Mouse (Mus musculus): ENCODE measurements around the gene Alpk1. TPM values are rescaled to one million over a fixed set of nuclear protein-coding genes. Genes with fewer than 3 reads are reported as not detected.

Gene Alpk1
- 1.6 and 2.2 TPM in 2 replicates for polyA plus RNA-seq (2016; fragmentation: Nextera tagmentation; extraction: Ambion mirVana)

GRCm38 (mm10) chr3:127780021-127780644, at the start of gene Alpk1:
Alpk1 (minus strand) TSS chr3:127780527.
- Histone ChIP-seq H3K27me3 (0 out of 2 replicates have a peak, but pooled peaks cover 10% of the 10 kb centered on the region), H3K4me2 (peak within 1 kb of the TSS; percentile 53), H3K9ac (no peak within 1 kb of the TSS), H3K36me3 (replicated peaks) (no peaks in the 10 kb centered on the region), H3K4me1 (no peaks in the 10 kb centered on the region), H3K27ac (no peak within 1 kb of the TSS), H3K9me3 (no peaks in the 10 kb centered on the region), H3K4me3 (replicated peaks) (peak within 1 kb of the TSS; percentile 36)
- peak; percentile 51; the same call in 1 of the 2 replicates for ATAC-seq (ENCODE audit: low FRiP score)
- 3% methylated on average over 24 of the region's 24 CpGs for WGBS

DNA sequence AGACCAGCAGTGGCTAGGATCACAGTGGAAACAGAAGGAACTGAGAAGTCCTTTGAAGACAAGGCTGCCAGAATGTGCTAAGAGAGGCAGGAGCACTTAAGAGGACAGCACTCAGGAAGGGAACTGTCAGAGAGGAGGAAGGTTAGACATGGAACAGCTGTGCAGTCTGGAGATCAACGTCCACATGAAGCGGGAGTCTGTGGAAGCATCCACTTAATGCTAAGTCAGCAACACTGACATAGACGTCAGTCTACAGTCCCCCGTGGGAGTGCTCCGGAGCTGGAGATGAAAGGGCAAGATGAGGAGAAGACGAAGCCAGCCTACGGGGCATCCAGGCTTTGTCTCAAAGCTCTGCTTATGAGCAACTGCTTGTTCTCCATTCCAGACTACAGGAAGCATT, 46.8 kb upstream of the Alpk1 start:
- no peak overlapping the region for H3K4me2 ChIP-seq
- peak overlapping the region; percentile 21 for H3K27ac ChIP-seq
- no peaks in the 10 kb centered on the region for H3K27me3 ChIP-seq
- H3K9me3 ChIP-seq: no peaks in the 10 kb centered on the region
- ATAC-seq (ENCODE audit: low FRiP score): no peak
- no peak overlapping the region for H3K9ac ChIP-seq
- H3K4me1 ChIP-seq: peaks cover 19% of the 10 kb centered on the region
- 59% methylated on average over 7 of the region's 7 CpGs for WGBS
- no peak overlapping the region for H3K4me3 ChIP-seq (replicated peaks)
- peaks cover 8% of the 10 kb centered on the region for H3K36me3 ChIP-seq (replicated peaks)

GRCm38 (mm10) chr3:127826503-127826902, 46.2 kb upstream of the Alpk1 start:
- H3K4me1 ChIP-seq: peaks cover 19% of the 10 kb centered on the region

GRCm38 (mm10) chr3:127823886-127824863, 43.8 kb upstream of the Alpk1 start:
- Histone ChIP-seq H3K4me3 (replicated peaks) (no peak overlapping the region), H3K9me3 (no peaks in the 10 kb centered on the region), H3K4me2 (no peak overlapping the region), H3K27me3 (no peaks in the 10 kb centered on the region), H3K4me1 (peaks cover 19% of the 10 kb centered on the region), H3K36me3 (replicated peaks) (peaks cover 22% of the 10 kb centered on the region), H3K27ac (no peak overlapping the region), H3K9ac (no peak overlapping the region)
- WGBS: 78% methylated on average over 17 of the region's 17 CpGs
- ATAC-seq (ENCODE audit: low FRiP score): no peak

More at GRCm38 (mm10) chr3:127826503-127826902, 46.2 kb upstream of the Alpk1 start:
- no peak for ATAC-seq (ENCODE audit: low FRiP score)
- no peaks in the 10 kb centered on the region for H3K27me3 ChIP-seq
- peaks cover 11% of the 10 kb centered on the region for H3K36me3 ChIP-seq (replicated peaks)
- no peak overlapping the region for H3K4me3 ChIP-seq (replicated peaks)
- no peak overlapping the region for H3K9ac ChIP-seq
- 79% methylated on average over 7 of the region's 7 CpGs for WGBS
- H3K27ac ChIP-seq: no peak overlapping the region
- H3K4me2 ChIP-seq: no peak overlapping the region
- H3K9me3 ChIP-seq: no peaks in the 10 kb centered on the region

GRCm38 (mm10) chr3:127821209-127821608, 40.9 kb upstream of the Alpk1 start:
- no peaks in the 10 kb centered on the region for H3K27me3 ChIP-seq
- 86% methylated on average over 5 of the region's 5 CpGs for WGBS
- H3K36me3 ChIP-seq (replicated peaks): peaks cover 24% of the 10 kb centered on the region
- no peak overlapping the region for H3K4me3 ChIP-seq (replicated peaks)
- H3K9me3 ChIP-seq: no peaks in the 10 kb centered on the region
- no peak overlapping the region for H3K27ac ChIP-seq
- no peak overlapping the region for H3K9ac ChIP-seq
- ATAC-seq (ENCODE audit: low FRiP score): no peak
- H3K4me1 ChIP-seq: peaks cover 7% of the 10 kb centered on the region
- no peak overlapping the region for H3K4me2 ChIP-seq

DNA sequence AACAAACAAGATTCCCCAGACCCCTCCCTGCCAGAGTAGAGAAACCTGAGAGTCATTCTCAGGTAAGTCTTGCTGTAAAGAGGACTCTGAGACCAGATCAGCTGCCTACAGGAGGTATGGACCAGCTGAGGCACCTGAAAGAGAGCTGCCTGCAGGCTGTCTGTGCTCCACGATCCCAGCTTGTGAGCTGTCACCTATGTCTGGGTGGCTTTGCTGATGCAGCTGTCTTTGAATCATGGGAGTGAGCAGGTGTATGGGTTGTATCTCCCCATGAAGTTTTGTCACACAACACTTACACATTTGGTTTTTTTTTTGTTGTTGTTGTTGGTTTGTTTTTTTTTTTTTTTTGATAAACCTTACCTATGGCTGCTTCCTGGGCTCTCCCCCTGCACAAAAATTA, 40.1 kb upstream of the Alpk1 start:
- 96% methylated on average over 1 of the region's 1 CpGs for WGBS
- peaks cover 24% of the 10 kb centered on the region for H3K36me3 ChIP-seq (replicated peaks)
- H3K27ac ChIP-seq: no peak overlapping the region
- H3K27me3 ChIP-seq: no peaks in the 10 kb centered on the region
- no peak overlapping the region for H3K9ac ChIP-seq
- H3K9me3 ChIP-seq: no peaks in the 10 kb centered on the region
- H3K4me3 ChIP-seq (replicated peaks): no peak overlapping the region
- H3K4me2 ChIP-seq: no peak overlapping the region
- H3K4me1 ChIP-seq: peaks cover 7% of the 10 kb centered on the region; the same call in 1 of the 2 replicates
- no peak for ATAC-seq (ENCODE audit: low FRiP score)

DNA sequence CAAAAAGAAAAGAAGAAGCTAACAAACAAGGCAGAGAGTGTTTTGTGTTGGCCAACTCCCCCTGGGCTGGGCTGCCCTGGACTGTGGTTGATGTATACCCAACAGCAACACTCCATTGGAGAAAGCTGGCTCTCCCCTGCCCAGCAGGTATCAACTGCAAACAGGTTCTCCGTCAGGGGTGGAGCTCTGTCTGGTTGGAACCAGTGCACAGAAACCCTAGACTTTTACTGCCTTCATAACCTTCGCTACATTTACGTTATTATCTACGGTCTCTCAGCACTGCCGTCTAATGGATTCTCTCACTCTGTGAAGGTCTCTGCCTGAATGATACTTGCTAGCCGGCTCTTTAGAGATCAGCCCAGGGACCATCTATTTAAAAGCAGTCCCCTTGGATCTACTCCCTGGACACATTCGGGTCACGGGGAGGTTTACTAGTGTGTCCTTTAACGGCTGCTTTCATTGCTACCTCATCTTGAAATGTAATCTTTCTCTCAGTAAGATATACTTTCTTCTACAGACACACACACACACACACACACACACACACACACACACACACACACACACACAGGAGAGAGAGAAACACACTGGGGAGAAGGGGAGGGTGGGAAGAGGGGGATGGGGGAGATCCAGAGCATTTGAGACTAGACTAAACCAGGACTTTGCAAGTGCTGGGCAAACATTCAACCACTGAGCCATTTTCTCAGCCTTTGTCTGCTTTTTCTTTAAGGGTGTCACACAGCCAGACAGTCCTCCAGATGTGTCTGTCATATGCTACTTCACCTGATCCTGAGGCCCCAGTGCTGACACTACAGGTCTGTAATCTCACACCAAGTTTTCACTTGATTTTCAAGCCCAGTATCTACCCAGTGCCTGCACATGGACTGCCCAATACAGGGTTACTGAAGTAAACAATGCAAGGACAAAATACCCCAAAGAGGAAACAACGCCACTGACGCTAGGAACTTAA, 38.7 kb upstream of the Alpk1 start:
- no peak for ATAC-seq (ENCODE audit: low FRiP score)
- H3K27ac ChIP-seq: no peak overlapping the region
- H3K9me3 ChIP-seq: no peaks in the 10 kb centered on the region
- no peaks in the 10 kb centered on the region for H3K27me3 ChIP-seq
- H3K4me3 ChIP-seq (replicated peaks): no peak overlapping the region
- peaks cover 24% of the 10 kb centered on the region for H3K36me3 ChIP-seq (replicated peaks)
- no peak overlapping the region for H3K4me2 ChIP-seq
- no peak overlapping the region for H3K9ac ChIP-seq
- H3K4me1 ChIP-seq: peaks cover 2% of the 10 kb centered on the region; the same call in 1 of the 2 replicates
- WGBS: 87% methylated on average over 11 of the region's 11 CpGs

DNA sequence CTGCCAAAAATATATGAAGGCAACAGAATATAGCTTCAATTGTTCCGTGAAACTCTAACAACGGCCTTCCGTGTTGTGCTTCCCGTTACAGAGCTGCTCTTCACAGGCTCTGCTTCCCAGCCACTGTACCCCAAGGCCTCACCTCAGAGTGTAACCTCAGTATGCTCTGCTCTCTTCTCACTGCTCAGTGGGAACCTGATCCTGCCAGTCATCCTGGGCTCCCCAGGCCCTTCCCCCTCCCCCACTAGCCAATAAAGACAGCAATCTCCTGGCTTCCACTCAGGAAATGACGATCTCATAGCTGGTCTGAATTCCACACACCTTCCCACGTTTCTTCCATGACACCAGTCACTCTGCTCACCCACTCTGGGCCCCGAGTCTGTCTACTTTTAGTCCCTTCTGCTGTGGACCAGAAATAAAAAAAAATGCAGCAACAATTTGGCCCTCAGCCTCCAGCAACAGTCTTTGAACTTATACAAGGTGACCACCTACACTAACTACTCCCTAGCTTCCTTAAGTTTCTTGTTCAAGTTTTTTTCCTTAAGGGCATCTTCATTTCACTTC, 36.9 kb upstream of the Alpk1 start:
- WGBS: 87% methylated on average over 7 of the region's 7 CpGs
- H3K36me3 ChIP-seq (replicated peaks): peaks cover 38% of the 10 kb centered on the region
- H3K4me1 ChIP-seq: no peaks in the 10 kb centered on the region
- no peak overlapping the region for H3K4me2 ChIP-seq
- no peaks in the 10 kb centered on the region for H3K27me3 ChIP-seq
- H3K9ac ChIP-seq: no peak overlapping the region
- no peak for ATAC-seq (ENCODE audit: low FRiP score)
- no peak overlapping the region for H3K4me3 ChIP-seq (replicated peaks)
- no peaks in the 10 kb centered on the region for H3K9me3 ChIP-seq
- no peak overlapping the region for H3K27ac ChIP-seq

DNA sequence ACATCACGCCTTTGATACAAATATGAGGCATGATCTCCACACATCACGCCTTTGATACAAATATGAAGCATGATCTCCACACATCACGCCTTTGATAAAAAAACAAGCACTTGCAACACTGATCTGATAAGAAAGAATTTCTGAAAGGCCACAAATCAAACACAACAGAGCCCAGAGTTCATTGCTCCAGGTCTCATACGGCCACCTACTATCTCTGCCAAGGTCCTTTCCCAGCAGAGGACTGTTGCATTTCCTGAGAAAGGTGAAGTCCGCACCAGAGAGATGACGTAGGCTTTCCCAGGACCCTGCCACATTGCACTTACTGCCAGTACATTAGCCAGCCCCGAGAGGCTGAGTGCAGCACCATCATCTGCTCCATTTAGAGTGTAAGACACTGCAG, 28.8 kb upstream of the Alpk1 start:
- Histone ChIP-seq H3K9me3 (no peaks in the 10 kb centered on the region), H3K4me2 (no peak overlapping the region), H3K27ac (no peak overlapping the region), H3K27me3 (no peaks in the 10 kb centered on the region), H3K4me1 (peaks cover 5% of the 10 kb centered on the region; the same call in 1 of the 2 replicates), H3K36me3 (replicated peaks) (peaks cover 66% of the 10 kb centered on the region), H3K4me3 (replicated peaks) (no peak overlapping the region), H3K9ac (no peak overlapping the region)
- 94% methylated on average over 7 of the region's 7 CpGs for WGBS
- no peak for ATAC-seq (ENCODE audit: low FRiP score)

DNA sequence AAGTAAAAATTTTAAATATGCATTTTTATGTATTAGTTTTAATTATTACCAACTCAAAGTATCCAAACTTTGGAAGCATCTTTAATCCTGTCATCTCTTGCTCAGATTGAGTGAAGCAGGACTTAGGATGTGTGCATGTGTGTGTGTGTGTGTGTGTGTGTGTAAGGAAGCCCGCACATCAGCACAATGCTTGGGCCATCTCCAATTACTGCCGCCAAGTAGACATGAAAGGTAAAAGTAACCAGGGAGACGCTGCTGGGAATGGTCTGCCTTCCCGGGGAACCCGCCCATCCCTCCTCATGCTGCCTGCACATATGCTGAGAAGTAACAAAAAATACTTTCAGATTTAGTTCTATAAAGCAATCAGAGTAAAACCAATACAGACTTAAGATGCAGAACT, 27.5 kb upstream of the Alpk1 start:
- peaks cover 5% of the 10 kb centered on the region; the same call in 1 of the 2 replicates for H3K4me1 ChIP-seq
- 27% methylated on average over 5 of the region's 5 CpGs for WGBS
- no peaks in the 10 kb centered on the region for H3K9me3 ChIP-seq
- H3K27ac ChIP-seq: no peak overlapping the region
- no peaks in the 10 kb centered on the region for H3K27me3 ChIP-seq
- peaks cover 57% of the 10 kb centered on the region for H3K36me3 ChIP-seq (replicated peaks)
- peak; percentile 39; the same call in 1 of the 2 replicates for ATAC-seq (ENCODE audit: low FRiP score)
- no peak overlapping the region for H3K9ac ChIP-seq
- no peak overlapping the region for H3K4me3 ChIP-seq (replicated peaks)
- H3K4me2 ChIP-seq: no peak overlapping the region

DNA sequence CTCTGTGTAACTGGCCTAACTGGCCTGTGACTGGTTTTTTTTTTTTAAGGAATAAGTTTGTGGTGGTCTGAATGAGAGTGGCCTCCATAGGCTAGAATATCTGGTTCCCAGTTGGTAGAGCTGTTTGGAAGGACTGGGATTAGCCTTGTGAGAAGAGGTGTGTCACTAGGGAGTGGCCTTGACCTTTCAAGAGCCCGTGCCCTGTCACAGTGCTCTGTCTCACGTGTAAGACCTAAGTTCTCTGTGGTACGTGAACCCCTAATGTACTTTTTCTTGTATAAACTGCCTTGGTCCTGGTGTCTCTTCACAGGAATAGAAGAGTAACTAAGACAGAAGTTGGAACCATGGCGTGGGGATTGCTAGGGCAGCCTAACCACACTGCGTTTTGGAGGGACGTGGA, 25.7 kb upstream of the Alpk1 start:
- Histone ChIP-seq H3K9ac (no peak overlapping the region), H3K4me3 (replicated peaks) (no peak overlapping the region), H3K27me3 (no peaks in the 10 kb centered on the region), H3K27ac (no peak overlapping the region), H3K4me1 (peaks cover 5% of the 10 kb centered on the region; the same call in 1 of the 2 replicates), H3K4me2 (no peak overlapping the region), H3K9me3 (no peaks in the 10 kb centered on the region), H3K36me3 (replicated peaks) (peaks cover 44% of the 10 kb centered on the region)
- 94% methylated on average over 6 of the region's 6 CpGs for WGBS
- ATAC-seq (ENCODE audit: low FRiP score): no peak
